Mouse (Mus musculus): Measurements from ENCODE around the gene Ramac.

- TF ChIP-seq CTCF (IDR thresholded peaks at IDR 0.05; ENCODE audit: borderline replicate concordance, insufficient read depth, low read length): peak; percentile 55; the same call in 1 of the 2 replicates
- no peak for TF ChIP-seq POLR2A (IDR thresholded peaks at IDR 0.05; ENCODE audit: low read depth, low read length)
Measured at GRCm38 (mm10) chr7:81744145-81744544, 18.6 kb upstream of the Ramac start.

All from embryonic fibroblast, embryonic 13.5 days (primary cell).